Mouse (Mus musculus): ENCODE results near the gene Btrc.

GRCm38 (mm10) chr19:45541409-45542041 is 178.0 kb downstream of the Btrc start:
- TF ChIP-seq POLR2A (IDR thresholded peaks at IDR 0.05; ENCODE audit: insufficient read depth, low read depth, low read length) (no peak), CTCF (IDR thresholded peaks at IDR 0.05; ENCODE audit: insufficient read depth, low read depth, low read length) (no peak)

All from olfactory bulb, adult 2 months (tissue).